Comparison of ENCODE assay signal across 26 mouse cellular contexts in the genomic region with DNA sequence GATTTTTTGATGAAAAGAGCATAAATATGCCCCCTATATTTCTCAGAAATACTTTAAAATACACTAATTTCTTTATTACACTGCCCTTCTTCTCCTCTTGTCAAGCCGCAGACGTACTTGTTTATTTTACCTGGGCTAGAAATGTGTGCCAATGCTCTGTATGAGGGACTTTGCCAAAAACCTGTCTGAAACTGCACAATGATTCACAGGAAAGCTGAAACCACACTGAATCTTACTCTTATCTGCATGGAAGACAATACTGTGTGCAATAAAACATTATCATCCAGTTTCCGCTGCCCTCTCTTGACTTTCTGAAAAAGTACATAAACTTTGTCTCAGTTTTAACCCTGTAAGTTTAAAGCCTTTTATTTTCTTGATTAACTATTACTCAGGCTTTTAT. TPM values are rescaled to one million over a fixed set of nuclear protein-coding genes. Genes with fewer than 3 reads are reported as not detected.
"Had no signal": no experiment of that assay in that cellular context is flagged by ENCODE, and none has a peak within 500 bp of the region (broad histone marks: within the 10 kb centered on the region; RNA-seq: fewer than 3 reads in every experiment).

No protein-coding gene starts in this region.

- H3K4me1 ChIP-seq: heart, embryonic 10.5 days; hindbrain, embryonic 10.5 days; limb, embryonic 10.5 days; limb, embryonic 12.5 days; liver, embryonic 12.5 days had no signal

- DNase-seq: gastrocnemius, adult 2 months; gastrocnemius, postnatal 10 days; gastrocnemius, postnatal 25 days; heart, adult 18-20 months; heart, postnatal 10 days; heart, postnatal 4 days; kidney, adult 11 months; kidney, adult 2 months; kidney, adult 9 months; kidney, postnatal 10 days; kidney, postnatal 25 days; kidney, postnatal 4 days; liver had no signal

- H3K36me3 ChIP-seq: heart, embryonic 10.5 days; heart, embryonic 12.5 days; hindbrain, embryonic 10.5 days; hindbrain, embryonic 12.5 days; limb, embryonic 10.5 days; limb, embryonic 12.5 days; liver, embryonic 12.5 days had no signal

- H3K27ac ChIP-seq: gastrocnemius, adult 2 months; heart, embryonic 10.5 days; hindbrain, embryonic 10.5 days; hindbrain, embryonic 12.5 days; hindbrain, embryonic 14.5 days; layer of hippocampus, adult 2 months; left cerebral cortex, adult 2 months; limb, embryonic 10.5 days; limb, embryonic 12.5 days; liver, embryonic 12.5 days; liver, embryonic 14.5 days had no signal

- H3K27me3 ChIP-seq: heart, embryonic 12.5 days; hindbrain, embryonic 12.5 days; limb, embryonic 12.5 days; liver, embryonic 12.5 days had no signal

- ATAC-seq: hindbrain, embryonic 16.5 days; liver, embryonic 12.5 days had no signal

- H3K9me3 ChIP-seq: heart, embryonic 10.5 days; heart, embryonic 12.5 days; hindbrain, embryonic 10.5 days; hindbrain, embryonic 12.5 days; limb, embryonic 10.5 days; limb, embryonic 12.5 days; liver, embryonic 12.5 days had no signal

- H3K4me2 ChIP-seq: heart, embryonic 12.5 days; hindbrain, embryonic 12.5 days; hindbrain, embryonic 14.5 days; limb, embryonic 12.5 days; liver, embryonic 12.5 days had no signal

- H3K4me3 ChIP-seq: gastrocnemius, adult 2 months; heart, embryonic 10.5 days; heart, embryonic 12.5 days; hindbrain, embryonic 10.5 days; hindbrain, embryonic 12.5 days; layer of hippocampus, adult 2 months; left cerebral cortex, adult 2 months; limb, embryonic 10.5 days; limb, embryonic 12.5 days; liver, embryonic 12.5 days had no signal

- H3K9ac ChIP-seq: heart, embryonic 12.5 days; hindbrain, embryonic 12.5 days; hindbrain, embryonic 14.5 days; limb, embryonic 12.5 days; liver, embryonic 12.5 days; liver, embryonic 14.5 days had no signal

RNA-seq across cellular contexts. Expression of a gene that starts 20.9 kb away (rescaled TPM):
- total RNA-seq: granulocyte monocyte progenitor cell, adult 5-6 weeks; layer of hippocampus, adult 2 months had no signal
- polyA plus RNA-seq: heart, embryonic 10.5 days; hindbrain, embryonic 10.5 days; liver, embryonic 12.5 days had no signal
